Mouse (Mus musculus): ENCODE results near the gene Shoc2.

The Shoc2 gene

GRCm38 (mm10) chr19:54040356-54041028 lies 96.4 kb downstream of the Shoc2 start:
- no peak for DNase-seq

DNA sequence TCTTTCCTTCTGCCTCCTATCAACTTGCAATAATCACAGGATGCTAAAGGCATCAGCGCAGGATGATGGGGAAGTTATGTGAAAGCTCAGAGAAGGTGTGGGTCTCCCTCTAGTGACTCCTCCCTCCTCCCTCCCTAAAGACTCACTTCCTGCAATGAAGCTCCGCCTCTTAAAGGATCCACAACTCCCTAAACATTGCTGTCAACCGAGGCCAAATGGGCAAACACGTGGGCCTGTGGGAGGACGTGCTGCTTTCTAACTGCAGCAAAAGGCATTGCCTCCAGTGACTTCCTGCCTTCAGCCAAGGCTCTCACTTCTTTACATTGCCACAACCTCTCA lies 96.9 kb downstream of the Shoc2 start:
- no peak for DNase-seq

GRCm38 (mm10) chr19:54043851-54044250 lies 99.7 kb downstream of the Shoc2 start, which contains the start of gene Adra2a:
Gene Adra2a, plus strand, starts transcription at chr19:54044151.
- DNase-seq: no peak

DNA sequence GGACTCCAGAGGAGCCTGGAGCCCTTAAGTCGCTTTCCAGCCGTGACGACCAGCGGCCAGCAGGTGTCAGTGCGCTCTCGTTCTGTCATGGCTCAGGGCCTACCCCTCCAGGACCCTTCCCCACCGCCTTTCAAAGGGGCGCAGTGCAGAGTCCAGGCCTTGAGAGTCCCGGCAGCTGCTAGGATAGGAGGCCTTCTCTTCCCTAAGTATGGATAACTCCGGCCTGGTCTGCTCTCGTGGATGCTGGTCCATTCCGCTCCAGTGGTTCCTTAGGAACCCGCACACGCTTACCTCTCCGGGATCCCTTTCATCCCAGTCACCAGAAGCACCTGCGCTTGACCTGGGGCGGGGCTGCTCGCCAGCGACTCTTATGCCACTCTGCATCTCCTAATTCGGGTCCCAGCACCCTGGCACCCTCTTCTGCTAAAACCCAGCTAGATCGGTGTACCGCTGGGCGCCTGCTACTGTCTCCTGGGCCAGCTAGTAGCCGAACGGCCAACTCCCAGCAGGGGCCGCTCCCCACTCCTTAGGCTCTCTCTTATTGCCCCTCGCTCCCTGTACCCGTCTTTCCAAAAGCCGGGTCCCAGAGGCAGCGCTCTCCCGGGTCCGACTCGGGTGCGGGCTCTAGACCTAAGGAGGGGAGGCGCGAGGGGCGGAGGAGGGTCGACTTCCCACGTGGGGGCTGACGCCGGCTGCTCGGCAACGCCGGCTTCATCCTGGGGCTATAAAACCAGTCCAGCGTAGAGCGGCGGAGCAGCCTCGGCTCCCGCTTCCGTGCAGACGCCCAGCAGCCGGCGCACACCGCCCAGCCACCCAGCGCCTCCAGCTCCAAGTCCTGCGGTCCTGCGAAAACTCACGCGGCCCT lies 100.6 kb downstream of the Shoc2 start:
- no peak for DNase-seq

DNA sequence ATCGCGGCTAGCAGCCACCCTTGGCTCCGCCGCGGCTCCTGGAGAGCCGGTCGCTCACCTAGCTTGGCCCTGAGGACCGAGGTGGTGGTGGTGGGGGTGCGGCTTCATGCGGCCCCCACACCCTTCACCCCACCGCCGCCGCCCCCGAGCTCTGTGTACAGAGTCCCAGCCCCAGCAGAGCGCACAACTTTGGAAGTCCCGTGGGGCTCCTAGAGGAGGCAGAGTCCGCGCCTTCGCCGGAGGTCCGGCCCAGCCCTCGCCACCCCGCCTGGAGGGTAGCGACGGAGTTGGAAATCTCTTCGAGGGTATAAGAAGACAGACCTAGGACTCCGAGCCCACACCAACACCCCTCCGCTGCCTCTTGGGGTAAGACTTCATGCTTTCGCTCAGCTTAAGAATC lies 101.3 kb downstream of the Shoc2 start:
- no peak for DNase-seq

DNA sequence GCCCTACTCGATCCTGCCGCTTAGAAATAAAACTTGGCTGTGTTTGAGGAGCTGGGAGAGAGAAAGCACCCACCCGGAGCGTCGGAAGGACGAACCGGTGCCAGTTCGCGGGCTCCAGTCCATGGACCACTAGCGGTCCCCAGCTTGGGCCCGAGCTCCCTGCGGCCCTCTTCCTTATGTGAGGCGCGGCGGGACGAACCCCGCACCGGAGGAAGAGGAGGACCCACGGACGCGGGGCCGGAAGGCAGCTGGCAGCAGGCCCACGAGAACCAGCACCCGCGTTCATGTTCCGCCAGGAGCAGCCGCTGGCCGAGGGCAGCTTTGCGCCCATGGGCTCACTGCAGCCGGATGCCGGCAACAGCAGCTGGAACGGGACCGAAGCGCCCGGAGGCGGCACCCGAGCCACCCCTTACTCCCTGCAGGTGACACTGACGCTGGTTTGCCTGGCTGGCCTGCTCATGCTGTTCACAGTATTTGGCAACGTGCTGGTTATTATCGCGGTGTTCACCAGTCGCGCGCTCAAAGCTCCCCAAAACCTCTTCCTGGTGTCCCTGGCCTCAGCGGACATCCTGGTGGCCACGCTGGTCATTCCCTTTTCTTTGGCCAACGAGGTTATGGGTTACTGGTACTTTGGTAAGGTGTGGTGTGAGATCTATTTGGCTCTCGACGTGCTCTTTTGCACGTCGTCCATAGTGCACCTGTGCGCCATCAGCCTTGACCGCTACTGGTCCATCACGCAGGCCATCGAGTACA lies 102.0 kb downstream of the Shoc2 start:
- DNase-seq: no peak

DNA sequence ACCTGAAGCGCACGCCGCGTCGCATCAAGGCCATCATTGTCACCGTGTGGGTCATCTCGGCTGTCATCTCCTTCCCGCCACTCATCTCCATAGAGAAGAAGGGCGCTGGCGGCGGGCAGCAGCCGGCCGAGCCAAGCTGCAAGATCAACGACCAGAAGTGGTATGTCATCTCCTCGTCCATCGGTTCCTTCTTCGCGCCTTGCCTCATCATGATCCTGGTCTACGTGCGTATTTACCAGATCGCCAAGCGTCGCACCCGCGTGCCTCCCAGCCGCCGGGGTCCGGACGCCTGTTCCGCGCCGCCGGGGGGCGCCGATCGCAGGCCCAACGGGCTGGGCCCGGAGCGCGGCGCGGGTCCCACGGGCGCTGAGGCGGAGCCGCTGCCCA lies 102.6 kb downstream of the Shoc2 start:
- DNase-seq: no peak

DNA sequence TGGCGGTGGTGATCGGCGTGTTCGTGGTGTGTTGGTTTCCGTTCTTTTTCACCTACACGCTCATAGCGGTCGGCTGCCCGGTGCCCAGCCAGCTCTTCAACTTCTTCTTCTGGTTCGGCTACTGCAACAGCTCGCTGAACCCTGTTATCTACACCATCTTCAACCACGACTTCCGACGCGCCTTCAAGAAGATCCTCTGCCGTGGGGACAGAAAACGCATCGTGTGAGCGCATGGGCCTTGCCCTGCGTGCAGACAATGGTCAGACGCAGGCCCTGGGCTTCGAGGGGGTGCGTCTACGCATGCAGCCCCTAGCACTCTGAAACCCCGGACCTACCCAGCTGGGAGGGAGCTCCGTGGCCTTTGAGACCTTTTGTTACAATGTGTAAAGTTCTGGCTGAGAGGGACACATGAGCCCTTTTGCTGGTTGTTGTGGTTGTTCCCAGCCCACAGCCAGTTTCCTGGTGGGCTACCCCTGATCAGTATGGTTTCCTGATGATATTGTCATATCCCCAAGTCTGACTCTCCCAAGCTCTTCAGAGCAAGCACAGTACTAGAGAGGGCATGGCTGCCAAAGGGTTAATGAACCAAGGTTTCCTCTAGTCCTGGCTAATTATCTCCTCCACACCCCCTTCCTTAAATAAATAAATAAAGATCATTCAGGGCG lies 103.4 kb downstream of the Shoc2 start:
- no peak for DNase-seq

DNA sequence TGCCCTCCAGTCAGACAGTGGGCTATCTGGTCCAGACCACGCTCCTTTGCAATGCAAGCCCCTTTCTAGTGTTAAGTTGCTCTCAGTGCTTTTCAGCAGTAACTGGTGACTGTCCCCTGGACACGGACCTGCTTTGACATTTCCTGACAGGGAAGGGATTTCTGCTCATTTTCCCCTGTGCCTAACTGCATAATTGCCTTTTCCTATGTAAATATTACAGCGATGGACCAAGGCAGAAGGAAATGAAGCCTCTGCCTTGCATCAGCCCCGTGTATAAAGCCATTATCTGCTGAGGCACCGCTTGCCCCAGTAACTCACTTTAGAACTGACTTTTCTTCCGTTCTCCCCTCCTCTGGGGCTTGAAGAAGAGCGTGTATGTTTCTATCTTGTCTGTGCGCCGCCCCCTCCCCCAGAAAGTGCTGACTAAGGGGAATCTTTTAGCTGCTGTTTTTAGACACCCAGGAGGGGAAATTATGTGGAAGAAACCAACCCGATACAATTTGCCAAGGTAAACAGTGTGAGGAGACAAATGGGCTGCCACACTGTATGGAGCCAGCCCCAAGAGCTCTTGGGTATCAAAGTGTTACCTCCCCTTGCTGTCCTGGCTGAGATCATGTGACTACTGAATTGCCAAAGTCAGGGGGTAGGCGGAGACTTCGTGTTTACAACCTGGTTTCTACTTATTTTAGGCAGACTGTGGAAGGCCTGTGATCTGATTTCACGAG lies 104.2 kb downstream of the Shoc2 start:
- no peak for DNase-seq

DNA sequence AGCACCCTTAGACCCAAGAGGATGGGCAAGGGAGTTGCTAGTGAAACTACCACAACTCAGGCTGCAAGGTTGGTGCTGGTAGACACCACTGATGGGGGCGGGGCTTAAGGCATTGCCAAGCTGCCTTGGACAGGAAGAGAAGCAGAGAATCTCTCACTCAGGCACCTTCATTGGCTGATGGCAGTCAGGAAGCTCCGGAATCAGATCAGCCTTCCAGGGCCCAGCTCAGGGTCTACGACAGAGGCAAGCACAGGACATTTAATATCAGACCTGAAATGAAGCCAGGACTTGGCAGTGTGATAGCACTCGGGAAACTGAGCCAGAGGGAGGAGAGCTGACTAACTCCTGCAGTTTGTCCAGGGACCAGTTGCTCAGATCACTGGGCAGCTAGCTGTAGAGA lies 107.5 kb downstream of the Shoc2 start:
- no peak for DNase-seq

DNA sequence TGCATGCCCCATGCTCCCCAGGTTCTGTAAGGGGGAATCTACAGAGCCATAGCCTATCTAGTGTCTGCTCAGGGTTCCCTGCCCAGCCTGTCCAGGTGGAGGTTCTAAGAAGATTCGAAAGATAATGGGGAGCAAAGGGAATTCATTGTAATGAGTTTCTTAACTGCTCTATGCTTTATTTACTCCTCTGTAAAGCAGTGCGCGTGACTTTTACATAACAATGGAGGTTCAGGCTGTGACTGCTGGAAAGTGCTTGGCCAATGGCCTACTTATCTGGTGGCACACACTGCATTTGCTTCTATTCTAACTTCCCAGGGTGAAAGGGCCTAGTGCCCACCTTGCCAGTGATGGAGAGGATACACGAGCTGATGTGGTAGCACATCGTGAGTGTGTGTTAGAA lies 111.7 kb downstream of the Shoc2 start:
- DNase-seq: no peak

- no peak for DNase-seq
Observed at GRCm38 (mm10) chr19:54068447-54068846, 124.3 kb downstream of the Shoc2 start.

DNA sequence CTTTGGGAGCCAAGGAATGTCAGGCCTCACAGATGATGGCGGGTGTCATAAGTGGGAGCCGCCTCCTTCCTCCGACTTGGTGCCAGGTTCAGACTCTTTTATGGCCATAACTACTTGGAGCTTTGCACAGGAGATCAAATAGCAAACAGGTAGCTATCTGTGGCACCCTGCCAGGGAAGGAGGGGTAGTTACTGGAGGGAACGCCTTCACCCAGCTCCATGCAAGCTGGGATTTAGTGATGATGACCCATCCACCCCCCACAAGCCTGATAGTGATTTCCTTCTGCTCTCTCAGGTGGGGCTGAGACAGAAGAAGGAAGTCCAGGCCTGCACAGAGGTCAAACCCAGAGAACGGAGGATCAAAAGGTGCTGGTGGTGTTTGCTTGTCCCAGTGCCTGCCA lies 126.4 kb downstream of the Shoc2 start:
- no peak for DNase-seq

DNA sequence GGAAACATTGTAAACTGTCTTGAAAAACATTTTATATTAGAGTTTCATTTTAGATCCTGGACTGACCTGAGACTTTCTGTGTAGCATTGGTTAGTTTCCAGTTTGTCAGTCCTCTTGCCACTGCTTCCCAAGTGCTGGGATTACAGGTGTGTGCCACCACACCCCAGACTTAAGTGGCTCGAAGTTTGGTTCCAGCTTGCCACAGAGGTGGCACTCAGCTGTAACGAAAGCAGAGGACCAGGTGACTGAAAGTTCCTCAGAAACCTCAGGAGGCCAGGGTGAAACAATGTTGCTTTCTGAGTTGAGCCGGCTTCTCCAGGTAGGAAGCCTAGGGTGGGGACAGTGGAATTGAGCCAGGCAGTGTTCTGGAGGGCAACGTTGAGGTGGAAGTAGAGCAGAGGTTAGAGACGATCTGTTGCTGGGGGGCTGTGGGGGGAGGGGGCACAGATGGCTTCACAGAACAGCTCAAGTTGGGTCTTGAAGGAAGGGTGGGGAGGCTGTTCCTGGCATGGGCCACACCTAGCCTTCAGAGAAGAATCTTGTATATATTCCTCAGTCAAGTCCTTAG lies 128.2 kb downstream of the Shoc2 start:
- DNase-seq: no peak

DNA sequence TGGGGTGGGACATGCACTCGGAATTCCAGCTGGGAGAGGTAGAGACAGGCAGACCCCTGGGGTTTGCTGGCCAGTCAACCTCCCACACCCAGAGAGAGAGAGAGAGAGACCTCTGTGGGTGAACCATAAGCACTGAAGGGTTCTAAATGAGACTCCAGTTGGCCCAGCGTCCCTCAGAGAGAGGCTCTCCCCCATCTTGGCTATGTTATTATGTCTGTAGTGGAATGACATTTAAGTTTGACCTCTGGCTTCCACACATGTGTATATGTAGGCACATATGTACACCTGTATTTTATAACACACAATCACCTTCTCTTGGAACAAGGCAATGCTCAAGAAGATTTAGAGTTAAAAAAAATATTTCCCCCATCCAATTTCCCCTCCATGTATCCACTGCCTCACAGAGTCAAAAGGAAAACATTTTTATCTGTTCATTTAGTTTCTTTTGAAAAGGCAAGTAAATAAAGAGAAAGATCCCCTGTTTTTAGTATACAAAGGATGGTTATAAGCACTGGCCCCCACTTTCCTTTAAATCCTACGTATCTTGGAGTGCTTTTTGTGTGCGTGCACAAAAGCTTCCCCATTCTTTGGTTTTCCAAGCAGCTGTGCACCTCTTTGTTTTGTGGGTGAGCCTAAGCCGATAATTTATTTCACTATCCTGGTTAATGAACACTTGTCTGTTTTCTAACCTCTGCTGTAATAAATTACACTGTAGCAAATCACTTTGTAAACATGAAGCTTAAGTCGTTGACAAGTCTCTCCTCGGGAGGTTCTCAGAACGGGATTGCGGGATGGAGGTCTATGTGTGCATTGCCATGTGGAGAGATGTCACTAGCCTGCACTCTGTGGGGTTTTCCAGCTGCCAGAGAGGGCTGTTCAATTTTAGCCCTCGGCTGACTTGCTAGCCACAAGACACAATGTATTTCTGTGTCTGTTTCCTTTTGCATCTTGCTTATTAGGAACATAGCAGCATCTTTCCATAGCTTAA lies 132.6 kb downstream of the Shoc2 start:
- DNase-seq: no peak

DNA sequence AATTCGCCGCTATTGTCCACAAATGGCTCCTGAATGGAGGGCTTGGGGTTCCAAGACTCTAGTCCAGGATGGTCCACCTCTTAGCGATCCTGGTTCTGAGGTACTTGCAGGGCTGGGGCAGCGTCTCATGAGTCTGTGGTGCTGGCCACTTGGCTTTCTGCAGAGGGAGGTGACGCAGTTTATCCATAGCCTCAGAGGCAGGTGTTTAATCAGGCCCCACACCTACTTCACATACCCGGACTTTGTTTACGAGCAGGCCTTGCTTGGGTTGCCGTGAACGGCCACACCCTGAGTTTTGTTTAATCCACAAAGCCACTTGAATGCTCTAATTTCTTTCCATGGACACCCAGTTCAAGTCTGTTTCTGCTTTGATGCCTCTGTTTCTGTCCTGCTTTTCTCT lies 137.2 kb downstream of the Shoc2 start:
- no peak for DNase-seq

DNA sequence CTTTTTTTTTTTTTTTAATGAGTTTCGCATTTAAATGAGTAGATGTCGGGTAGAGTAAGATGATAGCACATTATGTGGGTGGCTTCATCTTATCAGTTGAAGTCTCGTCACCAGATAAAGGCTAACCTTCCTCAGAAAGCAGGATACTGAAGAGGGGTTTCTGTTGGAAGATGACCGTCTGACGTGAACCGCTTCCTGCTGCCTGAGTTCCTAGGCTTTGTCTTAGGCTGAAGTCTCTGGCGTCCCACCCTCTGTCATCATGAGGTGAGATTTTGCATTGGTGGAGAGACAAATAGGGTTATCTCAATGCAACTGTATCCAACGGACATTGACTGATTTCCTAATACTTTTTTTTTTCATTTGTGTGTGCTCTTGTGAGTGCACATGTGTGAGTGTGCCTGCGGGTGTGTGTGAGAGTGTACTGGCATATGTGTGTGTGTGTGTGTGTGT lies 137.6 kb downstream of the Shoc2 start:
- DNase-seq: no peak
